Mouse (Mus musculus) mesoderm, embryonic 11.5 days (tissue): ENCODE results near the gene Plau.
A peak's percentile ranks its signal among the peaks of the same experiment; 100 is the strongest.

Source experiments
- DNase-seq: peaks from one replicate; pipeline ENCODE4 v3.0.0-alpha.2; 2012; ENCODE audit warnings: low read depth, low spot score

Gene Plau

GRCm38 (mm10) chr14:20844671-20845576 lies 8.5 kb downstream of the Plau start:
- DNase-seq = no peak

GRCm38 (mm10) chr14:20845577-20846088 lies 9.2 kb downstream of the Plau start:
- DNase-seq = no peak

- DNase-seq = no peak
Observed at GRCm38 (mm10) chr14:20846214-20846613, 9.8 kb downstream of the Plau start.

- DNase-seq = no peak
Observed at GRCm38 (mm10) chr14:20847637-20848129, 11.2 kb downstream of the Plau start.

GRCm38 (mm10) chr14:20849753-20850152 lies 13.3 kb downstream of the Plau start:
- DNase-seq = no peak

- no peak for DNase-seq
Observed at GRCm38 (mm10) chr14:20850498-20850897, 14.0 kb downstream of the Plau start.

GRCm38 (mm10) chr14:20851776-20852175 lies 15.3 kb downstream of the Plau start:
- DNase-seq = no peak

GRCm38 (mm10) chr14:20861152-20861551 lies 24.7 kb downstream of the Plau start:
- no peak for DNase-seq

- no peak for DNase-seq
Observed at GRCm38 (mm10) chr14:20861559-20861958, 25.1 kb downstream of the Plau start.

GRCm38 (mm10) chr14:20863306-20864065 lies 27.0 kb downstream of the Plau start:
- DNase-seq = no peak

- no peak for DNase-seq
Observed at GRCm38 (mm10) chr14:20864192-20864591, 27.7 kb downstream of the Plau start.

GRCm38 (mm10) chr14:20865604-20866003 lies 29.1 kb downstream of the Plau start:
- no peak for DNase-seq

- DNase-seq = no peak
Observed at GRCm38 (mm10) chr14:20866365-20866764, 29.9 kb downstream of the Plau start.

GRCm38 (mm10) chr14:20870110-20870509 lies 33.6 kb downstream of the Plau start:
- DNase-seq = no peak

GRCm38 (mm10) chr14:20871495-20871894 lies 35.0 kb downstream of the Plau start:
- DNase-seq = no peak

GRCm38 (mm10) chr14:20873307-20873706 lies 36.8 kb downstream of the Plau start:
- DNase-seq = peak; percentile 89

GRCm38 (mm10) chr14:20873931-20874330 lies 37.5 kb downstream of the Plau start:
- DNase-seq = no peak

- no peak for DNase-seq
Observed at GRCm38 (mm10) chr14:20884691-20885090, 48.2 kb downstream of the Plau start.

- peak; percentile 62 for DNase-seq
Observed at GRCm38 (mm10) chr14:20885091-20885888, 48.8 kb downstream of the Plau start.

GRCm38 (mm10) chr14:20886266-20886665 lies 49.8 kb downstream of the Plau start:
- DNase-seq = peak; percentile 37

- DNase-seq = no peak
Observed at GRCm38 (mm10) chr14:20887541-20888085, 51.2 kb downstream of the Plau start.
